Mouse (Mus musculus) kidney, embryonic 16.5 days (tissue): ENCODE measurements around the gene Hist1h2bh. TPM values are rescaled to one million over a fixed set of nuclear protein-coding genes. Genes with fewer than 3 reads are reported as not detected.
"Not testable (repeated sequence)": the region's sequence is repeated elsewhere in the genome, so short reads cannot be mapped to it uniquely, and the experiment has no call there.

Experiments used
- ATAC-seq: fragments of 200-750 bp; cut with Nextera tagmentation; 2 replicates; pipeline ENCODE4 v1.8.0; 2017; ENCODE audit warnings: moderate TSS enrichment; ENCODE audit not compliant: low FRiP score, low TSS enrichment
- H3K27ac ChIP-seq: fragments of 300-500 bp; sonication (generic); 2 replicates; pipeline ENCODE4 v1.5.1; 2014; ENCODE audit warnings: low read length
- H3K27me3 ChIP-seq: fragments of 300-500 bp; sonication (generic); 2 replicates; pipeline ENCODE4 v1.6.1; 2014; ENCODE audit warnings: low read length, control low read depth, mixed read lengths; ENCODE audit not compliant: insufficient read depth
- H3K36me3 ChIP-seq: fragments of 300-500 bp; sonication (generic); 2 replicates; pipeline ENCODE4 v1.6.1; 2014; ENCODE audit warnings: low read length, control low read depth, mixed read lengths; ENCODE audit not compliant: insufficient read depth
- H3K4me1 ChIP-seq: fragments of 300-500 bp; sonication (generic); 2 replicates; pipeline ENCODE4 v1.6.1; 2014; ENCODE audit warnings: low read length, control low read depth, mixed read lengths; ENCODE audit not compliant: insufficient read depth
- H3K4me2 ChIP-seq: fragments of 300-500 bp; sonication (generic); replicated peaks from 2 replicates; pipeline ENCODE4 v1.6.1; 2014; ENCODE audit warnings: low read depth, low read length
- H3K4me3 ChIP-seq: fragments of 300-500 bp; sonication (generic); 2 replicates; pipeline ENCODE4 v1.5.1; 2014; ENCODE audit warnings: mild to moderate bottlenecking, low read length
- H3K9ac ChIP-seq: fragments of 300-500 bp; sonication (generic); replicated peaks from 2 replicates; pipeline ENCODE4 v1.6.1; 2014; ENCODE audit warnings: low read length
- H3K9me3 ChIP-seq: fragments of 300-500 bp; sonication (generic); 2 replicates; pipeline ENCODE4 v1.6.1; 2016; ENCODE audit warnings: low read length, control low read depth
- WGBS: fragments of 180-500 bp; shearing (Covaris S2); extraction: QIAGEN DNeasy Blood & Tissue Kit; methylation state at CpG from one replicate; pipeline ENCODE4 v1.1.7; 2014; 5-methylcytosine and 5-hydroxymethylcytosine counted together
- polyA plus RNA-seq: library from polyadenylated mRNA; unstranded; fragments of >200 nt; fragmentation: Nextera tagmentation; extraction: Ambion mirVana; gene quantifications from 2 replicates; pipeline ENCODE4 v1.2.1, GENCODE M21; 2015

Hist1h2bh gene
- 0.64 and 0.92 TPM in 2 replicates for polyA plus RNA-seq

- peak within 1 kb of the TSS; percentile 54 for H3K4me3 ChIP-seq
- WGBS: under 1% methylated on average over 30 of the region's 42 CpGs
- peak; percentile 96 for ATAC-seq
Observed at GRCm38 (mm10) chr13:23542999-23543607, at the start of gene Hist1h2bh. Gene Hist1h2bh, minus strand, starts transcription at chr13:23543392.

DNA sequence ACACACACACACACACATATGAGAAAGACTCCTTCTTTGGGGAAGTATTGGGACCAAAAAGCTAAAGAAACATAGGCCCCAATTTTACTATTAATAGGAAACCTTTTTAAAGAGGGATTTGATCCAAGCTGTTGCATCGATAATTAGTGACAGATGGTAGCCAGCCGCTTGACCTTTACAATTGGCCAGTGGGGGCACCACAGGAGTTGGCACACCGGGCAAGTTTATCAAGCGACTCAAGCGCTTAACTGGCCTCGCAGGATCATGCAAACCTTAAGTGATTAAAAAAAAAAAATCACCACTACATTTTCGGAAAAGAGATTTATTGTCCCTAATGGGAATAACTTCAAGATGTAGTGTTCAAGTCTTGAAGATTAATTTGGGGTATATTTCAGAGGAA is 49.4 kb upstream of the Hist1h2bh start:
- Histone ChIP-seq H3K9me3 (no peaks in the 10 kb centered on the region), H3K36me3 (no peaks in the 10 kb centered on the region), H3K4me2 (no peak overlapping the region), H3K9ac (no peak overlapping the region), H3K27ac (peak overlapping the region; percentile 86), H3K4me1 (peaks cover 14% of the 10 kb centered on the region), H3K4me3 (no peak overlapping the region), H3K27me3 (no peaks in the 10 kb centered on the region)
- WGBS: 61% methylated on average over 7 of the region's 7 CpGs
- no peak for ATAC-seq

More at GRCm38 (mm10) chr13:23542999-23543607, at the start of gene Hist1h2bh:
- H3K27me3 ChIP-seq, H3K9me3 ChIP-seq, H3K36me3 ChIP-seq, H3K4me1 ChIP-seq: not testable (repeated sequence)
- Histone ChIP-seq H3K4me2 (peak within 1 kb of the TSS; percentile 86), H3K9ac (peak within 1 kb of the TSS; percentile 74), H3K27ac (peak within 1 kb of the TSS; percentile 97)

DNA sequence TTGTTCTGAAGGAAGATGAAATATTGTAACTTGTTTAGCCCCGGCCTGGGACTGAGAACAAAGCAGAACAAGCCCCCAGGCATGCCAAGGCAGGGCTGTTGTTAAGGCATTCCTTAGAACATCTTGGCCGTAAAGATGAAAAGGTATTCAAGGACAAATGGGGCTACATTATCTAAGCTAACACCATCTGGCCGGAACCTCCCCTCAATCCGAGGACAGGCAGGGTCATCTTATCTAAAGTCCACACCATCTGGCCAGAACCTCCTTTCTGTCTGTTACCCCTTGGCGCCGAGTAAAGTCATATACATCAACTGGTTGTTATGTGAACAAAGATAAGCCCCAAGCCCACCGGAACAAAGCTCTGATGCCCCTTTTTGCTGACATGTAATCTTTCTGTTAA is 48.7 kb upstream of the Hist1h2bh start:
- not testable (repeated sequence) for ATAC-seq, H3K27me3 ChIP-seq, H3K9ac ChIP-seq, H3K36me3 ChIP-seq, H3K4me3 ChIP-seq, H3K27ac ChIP-seq, H3K9me3 ChIP-seq, H3K4me2 ChIP-seq
- 73% methylated on average over 7 of the region's 7 CpGs for WGBS
- peaks cover 17% of the 10 kb centered on the region for H3K4me1 ChIP-seq

DNA sequence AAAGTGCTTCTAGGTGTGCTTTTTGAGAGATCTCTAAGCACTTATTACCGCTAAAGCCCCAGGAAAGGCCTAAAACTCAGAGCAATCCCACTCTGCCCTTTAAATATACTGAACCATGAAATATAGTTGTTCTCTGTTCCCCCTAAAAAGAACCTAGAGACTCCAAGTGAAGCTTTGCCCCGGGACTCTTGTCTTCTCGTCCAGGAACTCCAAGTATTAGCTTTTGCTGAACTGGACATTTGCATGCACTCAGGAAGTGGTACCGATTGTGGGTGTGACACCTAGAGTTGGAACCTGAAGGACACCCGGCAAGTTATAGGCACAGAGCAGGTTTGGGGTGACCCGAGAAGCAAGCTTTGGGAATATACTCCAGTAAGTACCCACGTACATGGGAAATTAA is 48.0 kb upstream of the Hist1h2bh start:
- 95% methylated on average over 7 of the region's 7 CpGs for WGBS
- Histone ChIP-seq H3K4me1 (peaks cover 22% of the 10 kb centered on the region), H3K27ac (no peak overlapping the region), H3K4me3 (no peak overlapping the region), H3K4me2 (no peak overlapping the region), H3K9ac (no peak overlapping the region), H3K9me3 (no peaks in the 10 kb centered on the region), H3K27me3 (no peaks in the 10 kb centered on the region), H3K36me3 (no peaks in the 10 kb centered on the region)
- ATAC-seq: no peak

DNA sequence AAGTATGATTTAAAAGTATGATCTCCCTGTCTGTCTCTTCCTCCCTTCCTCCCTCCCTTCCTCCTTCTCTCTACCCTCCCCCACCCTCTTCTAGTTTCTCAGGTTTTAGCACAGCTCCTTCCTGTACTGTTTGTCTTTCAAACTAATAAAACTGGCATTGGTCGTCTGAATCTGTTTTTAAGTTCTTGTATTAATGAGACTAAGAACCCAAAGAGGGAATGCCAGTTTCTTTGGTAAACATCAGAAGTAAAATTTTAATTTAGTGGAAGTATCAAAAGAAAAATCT is 43.7 kb upstream of the Hist1h2bh start:
- H3K4me1 ChIP-seq: peaks cover 33% of the 10 kb centered on the region
- peak overlapping the region; percentile 71 for H3K9ac ChIP-seq
- peak overlapping the region; percentile 41 for H3K4me3 ChIP-seq
- H3K4me2 ChIP-seq: peak overlapping the region; percentile 83
- no peaks in the 10 kb centered on the region for H3K27me3 ChIP-seq
- no peaks in the 10 kb centered on the region for H3K36me3 ChIP-seq
- ATAC-seq: no peak
- 2% methylated on average over 1 of the region's 1 CpGs for WGBS
- H3K27ac ChIP-seq: peak overlapping the region; percentile 99
- H3K9me3 ChIP-seq: no peaks in the 10 kb centered on the region

GRCm38 (mm10) chr13:23586099-23586939 is 43.1 kb upstream of the Hist1h2bh start:
- H3K9ac ChIP-seq: peak overlapping the region; percentile 71
- no peaks in the 10 kb centered on the region for H3K36me3 ChIP-seq
- no peaks in the 10 kb centered on the region for H3K27me3 ChIP-seq
- H3K4me1 ChIP-seq: peaks cover 35% of the 10 kb centered on the region
- peak overlapping the region; percentile 83 for H3K4me2 ChIP-seq
- no peaks in the 10 kb centered on the region for H3K9me3 ChIP-seq
- 1% methylated on average over 21 of the region's 22 CpGs for WGBS
- ATAC-seq: no peak
- H3K4me3 ChIP-seq: peak overlapping the region; percentile 41
- H3K27ac ChIP-seq: peak overlapping the region; percentile 99

- not testable (repeated sequence) for H3K9me3 ChIP-seq, H3K27me3 ChIP-seq, H3K36me3 ChIP-seq
- ATAC-seq: peak; percentile 90
- Histone ChIP-seq H3K9ac (peak overlapping the region; percentile 88), H3K4me2 (peak overlapping the region; percentile 83), H3K4me3 (peak overlapping the region; percentile 46), H3K27ac (peak overlapping the region; percentile 95), H3K4me1 (peaks cover 35% of the 10 kb centered on the region)
- WGBS: 1% methylated on average over 22 of the region's 36 CpGs
Observed at GRCm38 (mm10) chr13:23585442-23586098, 42.4 kb upstream of the Hist1h2bh start.

- H3K4me1 ChIP-seq: peaks cover 35% of the 10 kb centered on the region
- no peaks in the 10 kb centered on the region for H3K27me3 ChIP-seq
- peak overlapping the region; percentile 88 for H3K9ac ChIP-seq
- no peak for ATAC-seq
- no peaks in the 10 kb centered on the region for H3K36me3 ChIP-seq
- no peaks in the 10 kb centered on the region for H3K9me3 ChIP-seq
- H3K27ac ChIP-seq: peak overlapping the region; percentile 95
- peak overlapping the region; percentile 46 for H3K4me3 ChIP-seq
- under 1% methylated on average over 21 of the region's 21 CpGs for WGBS
- peak overlapping the region; percentile 83 for H3K4me2 ChIP-seq
Observed at GRCm38 (mm10) chr13:23585029-23585441, 41.8 kb upstream of the Hist1h2bh start.

DNA sequence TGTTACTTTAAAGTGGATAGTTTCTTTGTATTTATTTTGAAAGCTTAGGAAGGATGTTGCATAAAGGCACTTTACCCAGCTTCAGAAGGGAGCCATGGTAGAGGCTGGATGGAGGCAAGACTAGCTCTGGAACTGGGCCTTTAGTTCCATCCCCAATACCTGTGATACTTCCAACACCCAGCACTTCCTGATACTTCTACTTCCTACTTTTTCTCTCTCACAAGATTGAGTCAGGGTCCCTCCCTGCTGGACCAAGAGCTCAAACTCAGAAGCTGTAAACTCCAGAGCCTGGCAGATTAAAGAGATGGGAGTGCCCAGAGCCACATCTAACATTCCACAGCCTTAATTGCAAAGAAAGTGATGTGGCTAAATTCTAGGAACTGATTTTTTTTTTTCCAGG is 41.1 kb upstream of the Hist1h2bh start:
- Histone ChIP-seq H3K4me3 (peak overlapping the region; percentile 46), H3K27me3 (no peaks in the 10 kb centered on the region), H3K9ac (peak overlapping the region; percentile 88), H3K4me1 (peaks cover 35% of the 10 kb centered on the region), H3K27ac (peak overlapping the region; percentile 95), H3K9me3 (no peaks in the 10 kb centered on the region), H3K4me2 (peak overlapping the region; percentile 83), H3K36me3 (no peaks in the 10 kb centered on the region)
- no peak for ATAC-seq
